Mouse (Mus musculus) urinary bladder, postnatal 14 days (tissue): ENCODE data around the gene Slc25a29.
"Not testable (repeated sequence)": the region's sequence is repeated elsewhere in the genome, so short reads cannot be mapped to it uniquely, and the experiment has no call there.

Experiments used
- DNase-seq: peaks from one replicate; pipeline ENCODE4 v3.0.0; 2021; ENCODE audit warnings: low spot score

Gene Slc25a29

DNA sequence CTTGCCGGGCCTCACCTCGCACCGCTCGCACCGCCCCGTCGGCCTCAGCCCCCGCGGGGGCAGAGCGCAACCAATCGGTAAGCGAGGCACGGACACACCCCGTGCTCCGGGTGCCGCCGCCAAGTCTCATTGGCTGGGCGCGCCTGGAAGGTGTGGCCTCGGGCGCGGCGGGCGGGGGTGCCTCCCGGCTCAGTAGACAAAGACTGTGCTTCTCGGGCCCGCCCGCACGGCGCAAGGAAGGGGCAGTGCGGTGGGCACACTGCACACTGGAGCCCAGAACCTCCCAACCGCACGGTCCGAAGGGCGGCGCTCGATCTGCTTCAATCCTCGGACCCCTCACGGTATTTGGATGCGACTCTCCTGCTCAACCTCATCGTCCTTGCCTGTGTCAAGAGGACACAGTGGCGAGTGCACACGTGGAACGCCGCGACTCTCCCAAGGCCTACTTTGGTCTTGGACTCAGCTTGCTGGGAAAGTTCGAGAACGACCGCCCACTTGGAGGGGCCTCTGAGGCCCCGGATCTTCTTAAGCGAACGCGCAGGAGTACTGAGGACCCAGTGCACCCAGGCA is at the start of gene Slc25a29, which contains the start of gene Slc25a47:
Gene Slc25a29 (minus strand): TSS at position 44 of the 570 bp plus-strand sequence.
Gene Slc25a47 (plus strand): TSS at position 207 of the 570 bp plus-strand sequence.
- peak; percentile 97 for DNase-seq

DNA sequence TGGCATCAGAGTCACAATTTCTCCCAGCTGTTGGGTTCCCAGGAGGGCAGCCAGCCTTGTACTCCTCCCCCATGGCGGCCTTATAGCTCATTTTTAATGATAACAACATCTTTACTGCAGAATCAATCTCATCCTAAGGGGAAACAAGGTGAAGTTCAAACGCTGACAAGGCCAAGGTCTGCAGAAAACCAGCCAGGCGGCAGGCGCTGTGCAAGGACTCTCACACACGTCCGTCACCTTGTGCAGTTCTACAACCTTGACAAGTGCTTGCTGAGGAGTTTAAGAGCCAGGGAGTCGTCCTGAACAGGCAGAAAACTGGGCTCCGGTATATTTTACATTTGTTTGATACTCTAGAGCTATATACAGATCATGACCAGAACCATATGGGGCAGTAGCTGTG is 47.1 kb upstream of the Slc25a29 start:
- DNase-seq = no peak

DNA sequence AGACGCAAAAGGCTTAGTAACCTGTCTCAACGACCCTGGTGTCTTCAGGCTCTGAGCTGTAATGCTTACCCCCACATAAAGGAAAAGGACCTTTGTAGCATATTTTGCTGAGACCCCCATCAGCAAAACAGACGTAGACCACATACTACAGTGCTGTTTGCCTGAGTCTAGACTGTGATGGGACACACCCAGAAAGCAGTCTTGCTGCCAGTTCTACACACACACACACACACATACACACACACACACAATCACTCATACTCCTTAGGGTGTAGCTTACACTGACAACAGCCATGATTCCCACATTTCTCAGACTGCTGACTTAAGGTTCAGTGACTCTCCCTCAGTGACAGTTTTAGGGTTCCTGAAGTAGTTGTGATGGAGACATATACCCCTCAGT is 45.5 kb upstream of the Slc25a29 start:
- no peak for DNase-seq

DNA sequence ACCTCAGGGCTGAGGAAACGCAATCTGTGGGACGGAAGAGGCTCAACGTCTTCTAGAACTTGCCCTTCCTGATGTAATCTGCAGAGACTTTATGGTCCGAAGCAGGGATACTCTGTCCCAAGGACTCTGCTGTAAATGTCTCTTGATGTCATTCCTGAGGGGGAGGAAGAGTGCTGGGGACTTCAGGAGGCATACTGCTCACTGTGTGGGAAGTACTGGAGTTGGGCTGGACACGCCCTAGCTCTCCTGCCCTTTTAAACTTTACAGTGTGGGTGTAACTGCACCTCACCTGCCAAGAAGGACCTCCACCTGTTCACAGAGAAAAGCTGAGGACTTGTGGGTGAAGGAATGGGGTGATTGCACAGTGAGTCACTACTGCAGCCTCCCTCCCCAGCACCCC is 44.9 kb upstream of the Slc25a29 start:
- DNase-seq = peak; percentile 33

DNA sequence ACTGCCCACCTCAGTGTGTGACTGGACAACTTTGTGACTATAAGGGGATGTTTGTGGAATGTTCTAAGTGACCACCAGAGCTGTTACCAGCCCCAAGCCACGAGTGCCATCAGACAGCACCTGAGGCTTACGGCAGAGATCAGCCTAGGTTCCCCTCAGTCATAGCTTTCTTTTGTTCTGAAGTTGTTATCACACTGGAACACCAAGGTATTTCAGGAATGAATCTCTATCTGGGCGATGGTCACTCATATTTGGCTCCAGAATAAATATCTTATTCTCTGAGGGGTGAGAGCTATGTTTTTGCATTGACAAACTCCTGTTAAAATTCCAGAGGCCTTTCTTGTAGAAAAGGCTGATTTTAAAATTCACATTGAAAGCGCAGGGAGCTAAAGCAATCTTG is 43.5 kb upstream of the Slc25a29 start:
- no peak for DNase-seq

DNA sequence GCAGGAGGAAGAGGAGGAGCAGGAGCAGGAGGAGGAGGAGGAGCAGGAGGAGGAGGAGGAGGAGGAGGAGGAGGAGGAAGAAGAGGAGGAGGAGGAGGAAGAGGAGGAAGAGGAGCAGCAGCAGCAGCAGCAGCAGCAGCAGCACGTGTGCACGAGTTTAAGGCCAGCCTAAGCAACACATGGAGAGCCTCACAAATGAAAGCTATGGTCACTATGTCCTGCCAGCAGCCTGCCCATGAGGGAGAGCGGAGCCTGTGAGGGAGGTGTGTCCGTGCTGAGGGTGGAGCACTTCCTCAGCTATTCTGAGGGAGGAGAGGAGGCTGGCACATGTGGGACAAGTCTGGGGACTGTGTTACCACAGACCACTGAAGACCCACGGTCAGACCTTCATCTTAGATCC is 37.4 kb upstream of the Slc25a29 start:
- no peak for DNase-seq

DNA sequence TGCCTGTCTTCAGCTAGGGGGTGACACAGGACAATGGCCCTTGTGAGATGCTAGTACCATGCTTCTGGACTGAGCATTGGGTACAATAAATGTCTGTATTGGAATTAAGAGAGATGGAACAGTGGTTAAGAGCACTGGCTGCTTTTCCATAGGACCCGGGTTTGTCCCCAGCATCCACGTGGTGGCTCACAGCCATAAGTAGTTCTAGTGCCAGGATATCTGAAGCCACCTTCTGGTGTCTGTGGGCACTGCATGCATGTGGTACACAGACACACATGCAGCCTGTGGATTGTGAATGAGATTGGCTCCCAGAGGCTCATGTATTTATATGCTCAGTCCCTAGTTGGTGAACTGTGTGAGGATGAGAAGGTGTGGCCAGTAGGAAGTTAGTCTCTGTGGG is 33.9 kb upstream of the Slc25a29 start:
- no peak for DNase-seq

DNA sequence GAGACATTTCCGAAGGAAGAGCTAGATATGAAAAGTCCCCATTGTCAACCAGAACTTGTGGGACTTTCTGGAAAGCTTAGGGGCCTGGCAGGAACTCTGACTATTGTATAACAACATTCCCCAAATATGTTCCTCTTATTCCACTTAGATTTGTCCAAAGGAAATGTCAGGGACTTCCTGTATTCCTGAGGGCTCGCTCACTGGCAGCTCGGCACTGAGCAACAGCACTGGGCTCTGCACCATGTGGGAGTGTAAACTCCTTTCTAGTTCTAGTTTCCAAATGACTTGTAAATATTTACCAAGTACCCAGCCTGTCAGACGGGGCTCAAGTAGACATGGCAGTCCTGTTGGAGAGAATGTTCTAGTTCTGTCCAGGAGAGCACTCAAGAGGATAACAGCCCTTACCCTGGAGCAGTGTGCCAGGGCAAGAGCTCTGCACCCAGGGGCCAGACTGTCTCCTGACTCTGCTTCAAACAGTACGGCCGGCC is 29.4 kb upstream of the Slc25a29 start:
- DNase-seq = no peak

DNA sequence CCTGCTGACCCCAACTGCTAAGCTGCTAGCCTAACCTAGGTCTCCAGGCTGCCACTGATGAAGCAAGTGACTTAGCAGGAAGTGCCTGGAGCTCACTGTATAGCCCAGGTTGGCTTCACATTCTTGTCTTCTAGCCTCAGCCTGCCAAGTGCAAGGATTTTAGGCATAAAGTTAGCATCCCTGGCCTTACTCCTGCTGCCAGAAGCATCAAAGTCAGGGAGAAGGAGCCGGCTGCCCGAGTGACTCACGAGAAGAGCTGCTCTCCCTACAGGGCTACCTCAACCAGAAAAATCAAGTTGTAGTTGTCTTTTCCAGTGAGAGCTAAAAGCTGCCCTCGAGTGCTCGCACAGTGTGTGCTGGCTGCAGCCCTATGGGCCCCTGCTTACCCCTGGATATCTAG is 22.8 kb upstream of the Slc25a29 start:
- DNase-seq = no peak

DNA sequence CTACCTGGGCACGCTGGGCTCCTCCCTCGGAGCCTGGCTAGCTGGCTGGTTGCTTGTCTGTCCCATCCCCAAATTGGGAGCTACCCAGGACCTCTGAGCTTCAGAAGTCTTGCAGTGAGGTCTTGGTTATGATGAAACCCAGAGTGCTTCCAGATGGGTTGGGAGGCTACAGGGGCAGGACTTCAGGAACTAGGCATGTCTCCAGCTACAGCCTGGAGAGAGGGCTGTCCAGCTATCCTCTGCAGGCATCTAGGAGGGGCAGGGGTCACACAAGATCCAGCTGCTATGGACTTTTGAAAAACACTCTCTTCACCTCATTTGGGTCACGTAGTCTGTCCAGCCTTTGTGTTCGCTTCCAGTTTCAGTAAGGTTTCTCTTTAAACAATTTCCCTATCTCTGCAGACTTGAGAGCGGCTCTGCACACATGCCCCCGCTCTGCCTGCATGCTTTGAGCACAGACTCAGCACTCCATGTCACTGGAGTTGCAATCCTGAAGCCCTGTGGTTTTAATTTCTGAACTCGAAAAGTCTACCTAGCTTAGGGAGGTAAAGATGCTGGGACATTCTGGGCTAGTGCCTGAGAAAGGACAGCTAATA is 22.0 kb upstream of the Slc25a29 start:
- DNase-seq = peak; percentile 43

DNA sequence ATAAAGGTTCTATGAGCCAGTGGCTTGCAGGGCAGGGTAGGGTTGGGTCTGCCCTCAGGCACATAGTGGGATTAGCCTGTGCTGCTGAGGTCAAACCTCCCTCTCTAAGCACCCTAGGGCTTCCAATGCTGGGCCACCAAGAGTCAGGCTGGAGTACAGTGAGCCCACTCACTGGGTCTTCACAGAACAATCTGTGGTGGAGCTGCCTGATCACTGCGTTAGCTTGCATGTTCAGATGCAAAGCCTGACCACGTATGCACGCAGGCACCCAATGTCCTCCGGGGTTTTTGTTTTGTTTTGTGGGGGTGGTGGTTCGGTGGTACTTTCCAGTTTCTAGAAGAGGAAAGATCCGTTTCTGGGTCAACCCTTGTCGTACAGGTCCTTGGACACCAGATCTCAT is 21.4 kb upstream of the Slc25a29 start:
- no peak for DNase-seq

DNA sequence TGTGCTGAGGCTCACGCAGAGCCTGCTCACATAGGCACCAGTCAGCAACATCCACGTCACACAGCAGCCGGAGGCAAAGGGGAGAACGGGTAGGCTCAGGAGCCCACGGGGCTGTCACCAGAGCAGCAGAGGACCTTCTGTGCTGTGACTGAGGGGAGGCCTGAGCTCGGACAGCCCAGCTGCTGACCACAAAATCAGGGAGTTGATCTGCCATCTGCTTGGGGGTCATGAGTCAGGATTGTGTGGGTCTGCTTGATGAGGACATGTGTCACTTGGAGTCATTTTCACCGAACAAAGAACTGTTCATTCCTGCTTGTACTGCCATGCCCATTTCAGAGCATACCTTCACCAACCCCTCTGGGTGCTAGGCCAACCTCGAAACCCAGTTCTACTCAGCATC is 20.5 kb upstream of the Slc25a29 start:
- no peak for DNase-seq

DNA sequence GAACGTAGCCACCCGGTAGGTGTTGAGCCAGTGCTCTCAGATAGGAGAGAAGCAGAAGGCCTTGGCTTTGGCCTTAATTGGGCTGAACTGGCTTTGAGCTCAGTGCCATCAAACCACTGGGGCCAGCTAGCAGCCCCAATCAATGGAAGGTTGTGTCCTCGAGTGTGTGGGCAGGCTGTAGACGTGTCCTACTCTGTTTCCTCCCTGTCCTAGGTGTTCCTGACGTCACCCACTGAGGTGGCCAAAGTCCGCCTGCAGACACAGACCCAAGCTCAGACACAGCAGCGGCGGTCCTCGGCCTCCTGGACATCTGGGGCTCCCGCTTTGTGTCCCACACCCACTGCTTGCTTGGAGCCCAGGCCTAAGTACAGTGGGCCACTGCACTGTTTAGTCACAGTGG is 19.4 kb upstream of the Slc25a29 start:
- DNase-seq = no peak

DNA sequence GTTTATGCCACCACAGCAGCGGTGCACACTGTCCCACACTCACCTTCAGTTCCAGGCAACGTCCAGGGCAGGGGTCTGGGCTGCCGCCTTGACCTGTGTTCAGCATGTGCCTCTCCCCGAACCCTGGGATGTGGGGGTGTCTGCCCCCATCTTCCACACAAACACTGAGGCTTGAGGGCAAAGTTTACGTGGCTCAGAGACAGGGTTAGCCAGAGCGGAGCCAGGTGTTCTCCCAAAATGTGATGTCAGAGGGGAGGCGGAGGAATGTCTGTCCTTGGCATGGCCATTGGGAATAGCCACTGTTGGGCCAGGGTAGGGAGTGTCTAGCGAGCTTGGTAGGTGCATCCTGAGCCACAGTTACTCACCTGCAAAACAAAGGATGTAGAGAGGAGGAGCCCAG is 17.1 kb upstream of the Slc25a29 start:
- DNase-seq = no peak

DNA sequence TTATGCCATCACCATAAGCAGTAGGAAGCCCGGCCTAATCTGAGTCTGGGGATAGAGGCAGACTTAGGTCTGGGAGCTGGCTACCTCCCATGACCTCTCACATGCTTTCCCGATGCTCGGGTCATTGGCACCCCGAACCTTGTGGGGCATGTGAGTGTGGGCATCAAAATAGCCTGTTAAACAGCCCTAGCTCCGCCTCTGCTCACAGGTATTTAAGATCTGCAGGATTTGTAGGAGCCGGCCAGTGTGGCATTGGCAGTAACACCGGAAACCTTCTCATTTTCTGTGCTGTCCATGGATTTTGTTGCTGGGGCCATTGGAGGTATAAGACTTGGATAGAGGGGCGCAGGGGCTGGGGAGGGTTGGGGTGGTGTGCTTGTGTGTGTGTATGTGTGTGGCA is 15.2 kb upstream of the Slc25a29 start:
- DNase-seq = no peak

DNA sequence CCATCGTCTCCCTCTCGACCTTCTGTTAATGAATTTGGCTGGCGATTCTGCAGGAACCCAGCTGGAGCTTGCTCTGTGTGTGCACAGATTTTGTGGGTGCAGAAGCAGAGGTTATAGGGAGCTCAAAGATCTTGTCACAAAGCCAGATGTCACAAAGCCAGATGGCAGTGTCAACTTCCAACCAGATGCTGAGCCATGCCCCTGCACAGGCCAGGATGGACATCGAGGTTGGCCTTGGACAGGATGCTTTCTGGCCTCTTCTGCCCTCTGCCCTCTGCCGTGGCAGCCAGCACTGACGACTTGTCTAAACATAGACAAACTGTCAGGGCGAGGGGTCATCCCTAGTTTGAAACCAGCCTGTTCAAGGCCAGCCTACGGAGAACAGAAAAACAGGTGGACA is 14.4 kb upstream of the Slc25a29 start:
- DNase-seq = no peak

DNA sequence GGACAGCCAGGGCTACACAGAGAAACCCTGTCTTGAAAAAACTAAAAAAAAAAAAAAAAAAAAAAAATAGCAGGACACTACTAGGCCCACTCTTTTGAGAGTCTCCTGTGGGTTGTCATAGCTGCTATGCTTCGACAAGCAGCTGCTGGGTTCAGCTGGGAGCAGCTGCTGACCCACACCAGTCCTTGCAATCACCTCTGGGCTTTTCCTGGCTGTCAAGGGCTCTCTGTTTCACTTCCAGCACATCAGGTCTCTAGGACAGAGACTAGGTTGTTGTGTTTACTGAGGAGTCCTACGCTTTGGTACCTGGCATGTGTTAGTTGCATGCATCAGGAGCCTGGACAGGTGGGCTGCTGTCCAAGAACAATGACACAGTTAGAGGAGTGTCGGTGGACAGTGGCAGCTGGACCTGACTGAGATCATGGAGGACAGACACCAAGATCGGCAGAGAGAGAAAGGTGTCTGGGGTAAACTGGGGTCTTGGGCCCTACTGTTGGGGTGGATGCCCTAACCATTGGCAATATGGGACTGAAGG is 13.9 kb upstream of the Slc25a29 start:
- no peak for DNase-seq

DNA sequence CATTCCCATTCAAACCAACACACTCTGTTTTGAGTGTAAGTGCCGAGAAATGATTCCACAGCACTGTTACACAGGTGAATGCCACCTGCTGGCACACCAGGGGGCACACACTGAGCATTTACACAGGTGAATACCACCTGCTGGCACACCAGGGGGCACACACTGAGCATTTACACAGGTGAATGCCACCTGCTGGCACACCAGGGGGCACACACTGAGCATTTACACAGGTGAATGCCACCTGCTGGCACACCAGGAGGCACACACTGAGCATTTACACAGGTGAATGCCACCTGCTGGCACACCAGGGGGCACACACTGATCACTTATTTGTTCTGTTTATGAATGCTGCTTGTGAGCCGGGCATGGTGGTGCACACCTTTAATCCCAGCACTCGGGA is 12.3 kb upstream of the Slc25a29 start:
- DNase-seq = not testable (repeated sequence)

DNA sequence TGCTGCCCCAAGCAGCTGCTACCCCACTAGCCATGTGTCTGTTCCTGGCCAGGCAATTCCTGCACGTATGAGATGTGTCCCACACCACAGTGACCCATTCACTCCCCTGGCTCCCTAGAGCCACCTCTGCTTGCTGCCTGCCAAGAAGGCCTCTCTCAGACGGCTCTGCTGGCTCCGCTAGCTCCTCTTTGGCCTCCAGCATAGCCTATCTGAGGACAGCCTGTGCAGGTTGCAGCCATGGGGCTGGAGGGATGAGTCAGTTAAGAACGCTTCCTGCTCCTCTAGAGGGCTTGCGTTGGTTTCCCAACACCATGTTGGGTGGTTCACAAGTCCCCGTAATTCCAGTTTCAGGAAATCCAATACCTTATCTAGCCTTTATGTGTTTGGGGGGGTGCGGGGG is 7.0 kb upstream of the Slc25a29 start:
- DNase-seq = no peak

DNA sequence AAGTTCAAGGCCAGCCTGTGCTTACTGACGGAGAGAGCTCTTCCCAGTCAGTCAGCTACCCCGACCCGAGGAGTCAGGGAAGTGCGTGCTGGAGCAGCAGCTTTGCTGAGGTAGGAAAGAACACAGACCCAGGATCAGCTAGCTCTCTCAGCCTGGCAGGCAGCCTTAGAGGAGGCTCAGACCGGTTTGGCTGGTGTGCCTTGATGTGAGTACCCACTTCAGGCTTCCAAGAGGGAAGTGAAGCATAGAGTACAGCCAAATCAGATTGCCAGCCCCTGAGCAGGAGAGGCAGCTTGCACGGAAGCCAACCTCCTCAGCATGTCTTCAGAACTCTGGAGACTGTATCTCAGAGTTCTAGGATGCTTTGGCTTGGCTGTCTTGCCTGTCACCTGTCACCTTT is 5.5 kb upstream of the Slc25a29 start:
- peak; percentile 84 for DNase-seq

DNA sequence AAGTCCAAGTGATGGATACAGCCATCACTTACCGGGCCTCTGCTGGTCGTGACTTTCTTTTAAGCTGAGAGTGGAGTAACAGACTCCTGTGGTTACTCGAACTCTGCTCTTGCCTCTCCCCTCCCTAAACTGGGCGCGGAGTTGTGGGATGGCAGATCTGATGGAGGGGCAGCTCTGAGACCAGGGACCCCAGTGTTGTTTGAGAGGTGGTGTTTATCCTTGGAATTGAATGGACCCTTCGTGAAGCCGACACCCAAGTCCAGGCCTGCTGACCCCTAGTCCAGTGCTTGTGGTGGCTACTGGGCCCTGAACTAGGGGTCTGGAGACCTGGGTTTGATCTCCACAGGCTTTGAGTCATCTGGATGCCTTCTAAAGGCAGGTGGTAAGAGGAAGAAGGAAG is 1.0 kb upstream of the Slc25a29 start:
- no peak for DNase-seq

DNA sequence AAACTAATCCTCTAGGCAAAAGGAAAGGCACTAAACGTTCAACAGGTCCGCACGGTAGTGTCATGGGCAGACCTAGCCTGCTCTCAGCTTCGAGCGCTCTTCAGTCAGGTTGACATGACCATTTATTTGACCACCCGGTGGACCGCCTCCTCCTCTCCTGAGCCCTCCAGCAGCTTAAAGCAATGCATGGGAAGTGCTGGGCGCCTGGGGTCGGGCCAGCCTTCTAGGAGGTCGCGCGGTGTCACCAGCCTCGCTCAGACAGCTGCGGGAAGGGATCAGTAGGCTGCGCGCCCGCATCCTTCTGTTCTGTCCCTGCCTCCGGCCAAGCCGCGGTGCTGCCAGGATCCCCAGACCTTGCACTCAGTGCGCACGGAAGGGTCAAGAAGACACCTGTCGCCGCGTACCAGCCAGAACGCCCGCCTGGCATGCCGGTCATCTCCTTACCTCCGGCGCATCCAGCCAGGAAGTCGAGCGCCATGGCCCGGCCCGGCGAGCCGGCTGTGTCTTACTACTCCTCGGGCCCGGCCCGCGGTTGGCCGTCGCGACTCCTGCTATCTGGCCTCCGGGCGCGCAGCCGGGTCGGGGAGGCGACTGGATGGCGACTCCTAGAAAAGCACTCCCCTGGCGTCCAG is 359 bp downstream of the Slc25a29 start:
- DNase-seq = peak; percentile 24

DNA sequence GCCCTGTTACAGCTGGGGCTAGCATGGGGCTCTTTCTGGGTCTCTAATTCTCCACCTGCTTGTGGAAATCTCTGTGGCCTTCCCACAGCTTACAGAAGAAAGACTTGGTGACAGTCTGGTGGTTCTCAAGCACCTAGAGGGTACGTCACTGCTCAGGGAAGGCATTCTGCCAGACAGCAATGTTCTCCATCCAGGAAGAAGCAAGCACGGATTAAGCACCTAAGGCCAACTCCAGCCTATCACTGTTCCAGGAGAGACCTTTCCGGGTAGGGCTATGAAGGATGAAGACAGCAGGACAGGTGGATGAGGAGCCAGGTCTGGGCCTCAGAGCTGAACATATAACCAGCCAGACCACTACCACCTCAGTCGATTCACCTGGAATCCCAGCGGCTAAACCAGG is 897 bp downstream of the Slc25a29 start:
- no peak for DNase-seq
